Mouse (Mus musculus): Measurements from ENCODE around the gene Nkd1.

The Nkd1 gene

GRCm38 (mm10) chr8:88624276-88624675, 103.1 kb downstream of the Nkd1 start:
- no peak for DNase-seq

- no peak for DNase-seq
These were observed 105.3 kb downstream of the Nkd1 start for GRCm38 (mm10) chr8:88626433-88626832.

GRCm38 (mm10) chr8:88626940-88627264, 105.7 kb downstream of the Nkd1 start:
- no peak for DNase-seq

GRCm38 (mm10) chr8:88627265-88627991, 106.3 kb downstream of the Nkd1 start:
- DNase-seq: peak; percentile 74

GRCm38 (mm10) chr8:88628001-88628774, 107.0 kb downstream of the Nkd1 start:
- no peak for DNase-seq

- no peak for DNase-seq
These were observed 109.1 kb downstream of the Nkd1 start for GRCm38 (mm10) chr8:88630225-88630624.

GRCm38 (mm10) chr8:88631081-88631480, 109.9 kb downstream of the Nkd1 start:
- DNase-seq: peak; percentile 32

- DNase-seq: peak; percentile 20
These were observed 112.2 kb downstream of the Nkd1 start for GRCm38 (mm10) chr8:88633343-88633765.

GRCm38 (mm10) chr8:88635474-88636397, 114.6 kb downstream of the Nkd1 start, which contains the start of gene Snx20:
Gene Snx20, minus strand, starts transcription at chr8:88636128.
- DNase-seq: peak; percentile 24

GRCm38 (mm10) chr8:88637092-88638000, 116.2 kb downstream of the Nkd1 start:
- no peak for DNase-seq

- no peak for DNase-seq
These were observed 117.8 kb downstream of the Nkd1 start for GRCm38 (mm10) chr8:88638908-88639307.

GRCm38 (mm10) chr8:88642734-88643564, 121.8 kb downstream of the Nkd1 start:
- DNase-seq: no peak

All from lung, postnatal 14 days (tissue).